Mouse (Mus musculus) urinary bladder, postnatal 25 days (tissue): ENCODE measurements around the gene Csrnp1.
A peak's percentile ranks its signal among the peaks of the same experiment; 100 is the strongest.

ENCODE experiments used
- DNase-seq: peaks from one replicate; pipeline ENCODE4 v3.0.0; 2022; ENCODE audit warnings: low spot score

The Csrnp1 gene

DNA sequence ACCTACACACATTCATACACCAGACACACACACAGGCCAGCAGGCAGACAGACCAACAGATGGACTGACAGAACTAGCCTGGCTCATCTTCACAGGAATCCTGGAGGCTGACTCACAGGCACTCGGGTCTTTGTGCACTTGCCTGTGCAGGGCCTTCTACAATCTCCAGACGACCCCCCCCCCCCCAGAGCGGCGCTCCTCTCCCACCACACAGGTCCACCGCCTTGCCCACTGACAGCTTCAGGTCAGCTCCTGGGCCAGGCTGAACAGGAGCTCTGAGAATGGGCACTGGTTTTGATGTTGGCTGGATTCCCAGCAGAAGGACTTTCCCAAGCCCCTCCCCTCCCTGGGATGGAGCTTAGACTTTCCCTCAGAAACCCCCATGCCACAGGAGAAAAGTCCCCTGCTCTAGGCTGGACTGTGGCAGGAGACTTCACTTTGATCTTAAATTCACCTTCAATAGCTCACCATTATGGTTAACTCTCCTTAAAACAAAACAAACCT is 6.8 kb downstream of the Csrnp1 start:
- DNase-seq = no peak

DNA sequence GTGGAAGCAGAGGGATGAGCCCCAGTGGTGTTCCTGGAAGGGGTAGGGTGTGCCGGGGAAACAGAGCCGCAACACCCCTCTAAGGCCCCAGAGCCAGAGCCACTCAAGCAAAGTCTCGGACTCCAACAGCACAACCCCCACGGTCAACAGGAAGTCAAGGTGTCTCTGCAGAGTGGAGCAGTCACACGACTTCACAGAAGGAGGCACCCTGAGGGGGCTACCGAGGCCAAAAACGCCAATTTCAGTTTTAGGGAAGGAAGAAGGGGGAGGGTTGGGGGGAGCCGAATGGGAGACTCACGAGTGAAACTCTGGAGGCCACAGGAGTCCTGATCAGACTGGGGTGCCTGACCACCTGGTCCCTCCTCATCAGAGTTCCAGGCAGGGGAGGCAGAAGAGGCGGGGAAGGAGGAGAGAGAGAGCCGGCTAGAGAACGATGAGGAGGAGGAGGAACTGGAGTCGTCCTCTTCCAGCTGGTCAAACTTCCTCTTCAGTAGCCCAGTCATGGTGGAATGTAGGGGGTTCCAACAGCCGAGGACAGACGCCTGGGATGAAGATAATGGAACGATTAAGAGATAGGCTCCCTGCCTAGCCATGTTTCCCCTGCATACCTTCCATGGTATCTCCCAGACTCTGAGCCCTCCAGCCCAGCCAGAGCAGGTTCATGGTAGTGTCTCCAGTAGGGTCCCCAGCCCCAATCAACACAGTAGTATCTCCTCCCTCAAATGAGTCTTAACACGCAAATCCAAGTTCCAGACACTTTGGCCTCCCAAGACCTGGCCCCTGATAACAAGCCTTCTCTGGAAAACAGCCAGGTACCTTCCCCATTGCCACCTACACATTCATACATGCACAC is 7.5 kb downstream of the Csrnp1 start:
- DNase-seq = no peak

DNA sequence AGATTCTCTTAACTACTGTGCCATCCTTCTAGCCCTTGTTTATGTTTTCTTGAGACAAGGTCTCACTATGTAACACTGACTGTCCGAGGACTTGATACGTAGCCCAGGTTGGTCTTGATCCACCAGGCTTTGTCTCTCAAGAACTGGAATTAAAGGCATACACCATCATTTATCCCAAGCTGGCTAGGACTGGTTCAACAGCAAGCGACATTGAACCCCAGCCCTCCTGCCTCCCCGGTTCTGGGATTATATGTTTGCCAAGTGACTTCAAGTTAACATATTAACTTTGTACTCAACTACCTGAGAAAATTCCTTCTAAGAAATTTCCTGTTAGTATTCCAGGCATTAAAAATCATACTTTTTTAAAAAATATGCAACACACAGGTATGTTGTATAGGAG is 9.2 kb downstream of the Csrnp1 start:
- DNase-seq = no peak

DNA sequence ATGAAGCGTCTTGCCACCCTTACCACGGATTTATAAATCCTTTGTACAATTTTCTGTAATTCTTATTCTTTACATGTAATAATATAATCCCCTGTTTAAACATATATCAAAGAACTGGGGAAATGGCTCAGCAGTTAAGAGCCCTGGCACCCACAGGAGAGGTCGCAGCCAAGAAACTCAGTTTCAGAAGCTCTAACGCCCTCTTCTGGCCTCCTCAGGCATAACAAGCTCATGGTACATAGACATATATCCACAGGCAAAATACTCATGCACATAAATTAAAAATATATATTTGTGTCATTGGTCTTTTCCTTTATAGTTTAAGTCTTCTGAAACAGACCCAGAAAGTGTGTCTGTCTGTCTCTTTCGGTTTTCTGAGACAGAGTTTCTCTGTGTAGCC is 9.8 kb downstream of the Csrnp1 start:
- no peak for DNase-seq

DNA sequence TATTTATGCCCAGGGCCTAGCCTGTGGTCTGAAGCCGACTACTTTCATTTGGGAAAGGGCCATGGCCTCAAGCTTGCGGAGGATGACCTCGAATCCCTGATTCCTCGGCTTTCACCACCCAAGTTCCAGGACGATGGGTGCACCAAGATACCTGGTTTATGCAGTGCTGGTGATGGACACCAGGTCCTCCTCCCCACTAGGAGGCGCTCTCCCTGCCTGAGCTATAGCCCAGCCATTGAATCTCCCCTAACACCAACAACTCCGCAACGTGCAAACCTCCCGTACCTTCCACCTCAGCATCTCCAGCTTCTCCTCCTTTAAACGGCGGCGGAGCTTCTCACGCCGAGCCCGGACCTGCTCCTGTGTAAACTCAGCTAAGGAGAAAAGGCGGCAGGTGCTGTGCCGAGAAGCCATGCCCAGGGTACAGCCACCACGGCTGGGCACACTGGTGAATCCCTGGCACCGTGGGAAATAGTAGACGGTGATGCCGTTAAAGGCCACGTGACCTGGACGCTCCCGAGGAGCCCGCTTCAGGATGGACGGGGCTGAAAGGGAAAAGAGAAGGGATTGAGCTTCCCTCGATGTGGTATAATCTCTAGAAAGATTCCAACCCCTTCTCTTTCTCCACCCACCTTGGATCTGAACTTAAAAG is 10.5 kb downstream of the Csrnp1 start:
- no peak for DNase-seq

DNA sequence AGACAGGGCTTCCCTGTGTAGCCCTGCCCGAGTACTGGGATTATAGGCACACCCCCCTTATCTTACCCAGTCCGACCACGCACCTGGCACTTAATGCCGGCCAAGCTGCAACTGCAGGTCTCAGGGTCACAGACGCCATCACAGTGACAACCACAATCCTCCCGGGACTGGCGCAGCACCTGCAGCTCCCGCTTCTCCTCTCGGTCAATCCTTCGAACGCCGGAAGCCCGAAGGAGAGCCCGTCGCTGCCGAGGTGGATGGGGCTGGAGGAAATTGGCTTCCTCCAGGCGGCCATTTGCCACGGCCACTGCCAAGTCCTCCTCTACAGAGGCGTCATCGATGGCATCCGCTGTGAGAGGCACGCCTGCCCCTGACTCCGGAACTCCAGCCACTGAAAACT is 11.2 kb downstream of the Csrnp1 start:
- no peak for DNase-seq

DNA sequence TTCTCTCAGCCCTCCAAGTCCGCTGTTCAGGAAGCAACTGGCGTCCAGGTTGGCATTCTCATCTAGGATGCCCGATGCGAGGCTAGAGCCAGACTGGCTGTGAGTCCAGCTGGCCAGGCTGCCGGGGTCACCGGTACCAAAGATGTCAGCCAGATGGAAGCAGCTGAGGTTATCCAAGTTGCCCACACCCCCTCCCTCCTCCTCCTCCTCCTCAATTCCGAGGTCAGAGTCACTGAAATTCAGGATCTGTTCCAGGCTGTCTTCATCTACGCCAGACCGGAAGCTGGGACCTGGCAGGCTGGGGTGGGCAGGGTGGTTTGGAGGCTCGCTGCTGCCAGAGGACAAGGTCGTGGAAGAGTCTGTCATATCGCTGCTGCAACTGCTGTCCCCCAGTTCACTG is 11.9 kb downstream of the Csrnp1 start:
- DNase-seq = no peak

DNA sequence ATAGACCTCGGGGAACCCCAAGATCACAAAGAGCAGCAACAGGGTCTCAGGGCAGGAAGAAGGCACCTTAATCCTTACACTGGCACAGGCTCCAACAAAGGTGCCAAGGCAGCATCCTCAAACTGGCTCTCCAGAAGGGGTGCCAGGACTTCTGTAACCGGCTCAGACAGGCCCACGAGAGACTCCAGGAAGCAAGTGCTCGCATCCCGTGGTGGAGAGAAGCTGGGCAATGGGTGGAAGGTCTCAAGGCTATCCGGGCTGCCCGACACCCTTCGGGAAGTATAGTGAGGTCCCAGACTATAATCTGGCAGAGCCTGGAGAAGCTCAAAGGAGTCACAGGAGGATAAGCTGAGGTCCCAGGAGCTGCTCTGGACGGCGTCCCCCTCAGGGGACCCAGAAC is 12.3 kb downstream of the Csrnp1 start:
- no peak for DNase-seq

DNA sequence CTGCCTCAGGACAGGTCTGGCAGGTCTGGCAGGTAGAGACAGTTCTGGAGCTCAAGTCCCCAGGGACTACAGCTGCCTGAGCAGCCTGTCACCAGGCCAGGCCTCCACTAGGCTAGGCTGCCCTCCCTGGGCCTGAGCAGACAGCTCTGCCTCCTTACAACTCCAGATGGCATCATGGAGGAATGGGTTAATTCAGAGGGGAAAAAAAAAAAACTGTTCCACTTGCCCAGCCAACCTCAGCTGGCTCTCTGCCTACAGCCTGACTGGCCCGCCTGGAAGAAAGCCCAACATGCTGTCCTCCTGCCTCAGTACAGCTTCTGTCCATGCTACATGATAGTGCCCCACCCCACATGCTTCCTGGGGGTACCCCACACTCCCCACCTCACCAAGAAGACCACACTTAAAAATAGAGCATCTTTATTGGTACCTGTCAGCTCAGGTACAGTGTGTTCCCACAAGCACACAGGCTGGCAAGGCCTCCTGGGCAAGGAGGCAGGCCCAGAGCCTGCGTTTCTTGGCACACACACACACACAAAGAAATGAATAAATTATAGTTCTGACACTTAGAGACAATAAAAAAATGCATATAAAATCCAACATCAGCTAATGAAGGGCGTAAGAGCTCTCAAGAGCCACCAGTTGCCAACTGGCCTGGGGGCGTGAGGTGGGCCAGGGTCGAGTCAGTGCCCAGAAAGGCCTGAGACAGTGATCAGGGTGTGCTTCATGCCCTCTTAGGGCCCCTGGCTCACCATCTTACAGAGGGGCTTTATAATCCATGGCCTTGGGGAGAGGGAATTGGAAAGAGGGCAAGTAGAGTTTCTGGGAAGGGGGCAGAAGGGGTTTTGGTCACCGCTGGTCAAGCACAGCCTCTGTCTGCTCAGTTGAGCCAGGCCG is 13.4 kb downstream of the Csrnp1 start:
- no peak for DNase-seq

DNA sequence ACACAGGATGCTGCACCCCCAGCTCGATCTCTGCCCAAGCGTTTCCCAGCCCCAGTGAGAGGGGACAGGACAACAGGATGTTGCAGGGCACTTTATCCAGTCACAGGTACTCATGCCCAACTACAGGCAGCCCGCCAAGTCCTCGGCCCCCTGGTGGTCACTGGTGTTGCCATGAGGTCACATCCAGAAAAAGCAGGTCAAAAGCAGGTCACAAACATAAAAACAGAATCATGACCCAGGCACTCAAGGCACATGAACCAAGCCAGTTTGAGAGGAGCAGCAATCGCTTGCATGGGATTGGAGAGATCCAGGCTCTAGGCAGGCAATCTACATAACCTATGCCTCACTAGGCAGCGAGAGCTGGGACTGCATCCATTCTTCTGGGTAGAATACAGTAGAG is 14.2 kb downstream of the Csrnp1 start:
- peak; percentile 72 for DNase-seq

DNA sequence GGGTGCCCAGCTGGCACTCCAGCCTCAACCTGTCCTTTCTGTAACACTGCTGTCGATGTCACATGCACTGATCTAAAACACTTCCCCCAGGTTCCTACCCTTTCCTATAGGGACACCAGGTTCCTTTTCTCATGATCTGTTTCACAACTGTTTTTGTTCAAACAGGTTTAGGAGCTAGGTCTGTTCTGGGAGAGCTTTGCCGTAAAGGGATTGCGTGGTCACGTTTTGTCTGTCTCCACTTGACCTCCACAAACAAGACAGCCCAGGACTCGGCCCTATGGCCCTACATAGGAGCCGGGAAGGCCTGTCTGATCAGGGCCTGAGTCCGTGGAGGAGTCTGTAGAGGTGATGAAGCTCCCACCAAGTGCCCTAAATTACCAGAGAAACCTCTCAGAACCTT is 14.6 kb downstream of the Csrnp1 start:
- DNase-seq = no peak

DNA sequence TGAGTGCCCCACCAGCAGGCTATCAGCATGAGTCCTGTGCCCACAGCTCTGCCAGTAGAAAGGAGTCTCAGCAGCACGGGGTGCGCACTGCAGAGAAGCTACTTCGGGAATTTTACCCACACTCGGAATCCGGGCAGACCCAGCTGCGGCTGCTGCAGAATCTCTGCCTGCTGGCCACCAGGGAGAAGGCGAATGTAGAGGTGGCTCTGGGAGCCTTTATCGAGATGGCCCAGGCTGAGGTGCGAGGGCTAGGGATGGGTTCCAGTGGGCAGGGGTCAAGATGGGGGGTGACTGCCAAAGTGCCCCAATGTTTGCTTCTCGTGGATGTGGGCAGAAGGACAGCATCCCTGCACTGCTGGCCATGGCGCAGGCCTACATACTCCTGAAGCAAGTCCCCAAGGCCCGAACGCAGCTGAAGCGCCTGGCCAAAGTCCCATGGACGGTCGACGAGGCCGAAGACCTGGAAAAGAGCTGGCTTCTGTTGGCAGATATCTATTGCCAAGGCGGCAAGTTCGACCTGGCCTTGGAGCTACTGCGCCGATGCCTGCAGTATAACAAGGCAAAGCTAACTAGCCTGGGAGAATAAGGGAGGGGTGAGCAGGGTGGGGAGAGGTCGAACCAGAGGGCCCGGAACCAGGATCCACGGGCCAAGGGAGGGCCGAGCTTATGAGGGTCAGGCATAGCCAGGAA is 18.1 kb downstream of the Csrnp1 start:
- DNase-seq = no peak

DNA sequence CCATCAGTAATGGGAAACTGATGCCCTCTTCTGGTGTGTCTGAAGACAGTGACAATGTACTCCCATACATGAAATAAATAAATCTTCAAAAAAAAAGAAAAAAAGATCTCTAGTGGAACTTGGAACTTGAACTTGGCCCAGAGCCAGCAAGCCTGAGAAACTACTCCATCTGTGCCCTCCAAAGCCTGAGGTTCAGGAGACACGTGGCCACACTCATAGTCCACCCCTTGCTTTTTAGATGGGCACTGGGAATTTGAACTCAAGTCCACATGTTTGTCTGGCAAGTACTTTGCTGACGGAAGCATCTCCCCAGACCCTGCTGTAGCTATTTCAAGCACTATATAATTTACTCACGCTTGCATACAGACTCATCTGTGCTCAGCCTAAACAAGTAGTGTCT is 19.3 kb downstream of the Csrnp1 start:
- no peak for DNase-seq

DNA sequence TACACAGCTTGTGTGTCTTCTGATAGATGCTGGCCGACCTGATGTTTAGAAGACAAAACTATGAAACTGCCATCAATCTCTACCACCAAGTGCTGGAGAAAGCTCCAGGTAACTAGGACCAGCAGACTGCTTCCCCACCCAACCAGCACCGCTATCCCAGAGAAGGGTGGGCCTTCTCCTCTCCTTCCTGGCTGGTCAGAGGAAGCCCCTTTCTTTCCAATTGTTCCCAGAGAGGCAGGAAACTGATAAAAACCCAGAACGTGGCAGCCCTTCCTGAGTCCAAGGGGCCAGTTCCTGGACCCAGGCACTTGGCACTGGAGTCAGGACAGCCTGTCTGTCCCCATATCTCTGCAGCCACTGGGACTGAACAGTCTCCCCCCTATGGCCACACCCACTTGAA is 20.3 kb downstream of the Csrnp1 start:
- DNase-seq = no peak

DNA sequence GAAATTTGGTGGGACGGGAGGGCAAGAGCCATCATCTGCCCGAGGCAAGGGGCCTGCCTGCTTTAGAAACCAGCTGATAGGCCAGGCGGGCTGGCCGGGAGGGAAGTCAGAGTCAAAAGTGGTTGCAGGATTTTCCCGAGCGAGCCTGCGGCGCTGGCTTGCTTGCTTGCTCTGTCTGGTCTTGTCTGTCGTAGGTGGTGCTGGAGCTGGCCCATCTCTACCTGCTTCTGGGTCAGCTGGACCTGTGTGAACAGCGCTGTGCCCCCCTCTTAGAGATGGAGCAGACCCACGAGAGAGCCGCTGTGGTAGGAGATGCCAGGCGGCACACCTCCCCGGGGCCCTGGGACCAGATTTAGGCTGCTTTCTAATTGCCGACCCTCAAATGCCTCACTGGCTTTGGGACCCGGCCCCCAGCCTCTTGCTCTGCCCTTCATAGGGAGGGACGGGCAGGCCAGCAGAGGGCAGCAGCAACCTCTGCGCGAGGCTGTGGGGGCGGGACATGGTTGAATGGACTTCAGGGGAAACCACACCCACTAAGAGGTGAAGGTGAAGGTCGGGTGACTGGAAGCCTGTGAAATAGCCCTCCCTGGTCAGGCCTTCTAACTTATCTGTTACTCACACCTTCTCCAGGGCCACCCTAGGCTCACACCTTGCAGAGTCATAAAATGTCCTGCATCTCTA is 21.3 kb downstream of the Csrnp1 start:
- DNase-seq = peak; percentile 69

DNA sequence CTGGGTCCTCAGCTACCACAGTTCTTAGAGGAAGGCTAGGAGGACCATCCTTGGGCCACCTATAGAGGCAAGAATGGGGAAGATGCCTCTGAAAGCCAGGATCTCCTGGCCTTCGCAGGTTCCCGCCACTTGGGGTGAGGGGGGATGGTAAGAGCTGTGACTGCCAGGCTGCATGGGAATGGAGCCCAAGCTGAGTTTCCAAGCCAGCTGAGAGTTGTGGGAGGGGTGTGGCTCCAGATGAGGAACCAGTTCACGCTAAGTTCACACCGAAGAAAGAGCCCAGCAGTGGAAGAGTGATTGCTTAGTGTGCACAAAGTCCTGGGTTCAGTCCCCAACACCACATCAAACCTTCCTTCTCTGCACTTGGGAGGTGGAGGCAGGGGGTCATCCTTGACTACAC is 22.2 kb downstream of the Csrnp1 start:
- DNase-seq = no peak

DNA sequence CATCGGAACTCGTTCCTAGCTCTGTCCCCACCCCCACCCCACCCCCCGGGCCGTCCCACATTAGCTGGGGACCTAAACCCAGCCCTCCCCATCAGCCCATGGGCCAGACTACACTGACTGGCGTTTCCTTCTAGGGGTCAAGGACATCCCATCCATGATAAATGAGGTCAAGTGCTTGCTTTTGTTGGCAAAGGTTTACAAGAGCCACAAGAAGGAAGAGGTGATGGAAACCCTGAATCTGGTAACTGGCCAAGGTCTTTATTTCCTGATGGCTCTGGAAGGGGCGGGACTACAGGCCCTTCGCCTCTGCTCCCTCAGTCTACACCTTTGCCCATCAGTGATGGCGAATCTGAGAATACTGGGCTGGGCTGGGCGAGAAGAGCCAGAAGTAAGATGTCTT is 25.6 kb downstream of the Csrnp1 start:
- no peak for DNase-seq

DNA sequence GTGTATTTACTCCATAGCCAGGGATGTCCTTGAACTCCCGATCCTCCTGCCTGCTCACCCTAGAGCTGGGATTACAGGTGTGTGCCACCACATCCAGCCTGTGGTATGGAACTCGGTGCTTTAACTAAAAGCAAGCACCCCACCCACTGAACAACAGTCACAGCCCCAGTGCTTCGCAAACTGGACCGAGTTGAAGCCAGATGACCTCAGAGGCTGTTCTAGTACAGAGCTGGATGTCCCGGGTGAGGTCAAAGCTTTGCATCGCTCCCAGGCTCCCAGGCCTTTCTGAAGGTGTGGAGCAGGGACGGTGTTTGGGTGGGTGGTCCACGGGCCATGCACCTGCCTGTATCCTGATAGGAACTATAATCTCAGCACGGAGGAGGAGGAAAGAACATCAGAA is 33.1 kb downstream of the Csrnp1 start:
- DNase-seq = no peak

DNA sequence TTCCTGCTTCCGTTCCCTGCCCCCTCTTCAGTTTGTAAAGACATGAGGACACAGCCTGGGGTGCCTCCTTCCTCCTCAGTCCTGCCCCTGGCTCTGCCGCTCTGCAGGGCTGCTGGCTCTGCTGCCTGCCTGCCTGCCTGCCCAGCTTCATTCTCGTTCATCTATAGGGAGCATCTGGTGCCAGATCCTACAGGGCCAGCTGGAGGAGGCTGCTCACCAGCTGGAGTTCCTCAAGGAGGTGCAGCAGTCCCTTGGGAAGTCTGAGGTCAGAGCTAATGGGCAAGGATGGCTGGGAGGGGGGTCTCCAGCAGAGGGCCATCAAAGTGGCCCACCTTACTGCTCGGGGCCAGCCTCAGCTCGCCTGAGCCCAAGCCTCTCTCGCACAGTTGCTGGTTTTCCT is 34.0 kb downstream of the Csrnp1 start:
- DNase-seq = no peak

DNA sequence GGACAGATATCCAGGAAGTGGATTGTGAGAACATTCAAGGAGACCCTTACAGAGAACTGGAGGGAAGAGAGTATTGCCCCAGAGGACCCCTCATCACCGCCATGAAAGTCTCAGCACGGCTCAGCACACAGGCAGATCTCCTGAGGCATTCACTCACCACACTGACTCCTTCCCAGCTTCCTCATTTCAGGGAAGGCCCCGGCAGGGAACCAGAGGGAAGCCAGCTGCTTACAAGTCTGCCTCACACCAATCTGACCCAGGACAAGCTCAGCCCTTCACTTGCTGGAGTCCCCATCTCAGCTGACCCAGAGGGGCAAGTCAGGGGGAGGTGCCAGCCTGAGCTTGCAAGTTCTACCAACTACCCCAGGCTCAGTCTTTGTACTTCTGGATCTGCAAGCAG is 35.7 kb downstream of the Csrnp1 start:
- no peak for DNase-seq

DNA sequence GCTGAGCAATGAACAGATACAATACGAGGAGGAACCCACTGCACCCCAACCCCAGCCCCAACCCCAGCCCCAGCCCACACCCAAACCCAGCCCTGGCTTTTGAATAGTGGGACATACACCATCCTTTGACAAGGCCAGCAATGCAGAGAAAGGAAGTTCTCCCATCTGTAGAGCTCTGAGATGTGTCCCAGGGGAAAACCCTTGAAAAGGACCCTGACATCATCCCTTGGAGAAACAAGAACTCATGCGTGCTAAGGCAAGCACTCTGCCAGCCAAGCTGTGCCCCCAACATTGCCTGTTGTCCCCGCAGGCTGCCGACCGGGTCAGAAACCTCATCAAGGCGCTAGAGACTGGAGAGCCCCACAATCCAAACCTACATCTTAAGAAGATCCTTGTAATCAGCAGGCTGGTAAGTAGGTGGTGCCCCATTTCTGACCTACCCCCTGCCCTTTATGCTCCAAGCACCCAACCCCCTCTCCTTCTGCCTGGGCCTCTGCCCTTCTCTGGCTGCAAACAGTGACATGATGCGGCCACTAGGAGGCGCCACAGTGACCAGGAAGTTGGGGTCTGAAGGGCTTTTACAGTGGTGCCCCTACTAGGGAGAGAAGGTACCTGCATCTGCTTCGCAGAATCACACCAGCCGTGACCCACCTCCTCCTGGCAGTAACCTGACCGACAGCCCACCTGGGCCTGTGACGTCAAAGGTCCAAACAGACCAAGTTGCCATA is 39.1 kb downstream of the Csrnp1 start:
- no peak for DNase-seq
